Mouse (Mus musculus): ENCODE measurements around the gene Zfp667. TPM values are rescaled to one million over a fixed set of nuclear protein-coding genes. Genes with fewer than 3 reads are reported as not detected.
"Not testable (repeated sequence)": the region's sequence is repeated elsewhere in the genome, so short reads cannot be mapped to it uniquely, and the experiment has no call there.

Gene Zfp667
- total RNA-seq, 2 experiments from 2014 or later = 13.7 to 13.8 TPM

DNA sequence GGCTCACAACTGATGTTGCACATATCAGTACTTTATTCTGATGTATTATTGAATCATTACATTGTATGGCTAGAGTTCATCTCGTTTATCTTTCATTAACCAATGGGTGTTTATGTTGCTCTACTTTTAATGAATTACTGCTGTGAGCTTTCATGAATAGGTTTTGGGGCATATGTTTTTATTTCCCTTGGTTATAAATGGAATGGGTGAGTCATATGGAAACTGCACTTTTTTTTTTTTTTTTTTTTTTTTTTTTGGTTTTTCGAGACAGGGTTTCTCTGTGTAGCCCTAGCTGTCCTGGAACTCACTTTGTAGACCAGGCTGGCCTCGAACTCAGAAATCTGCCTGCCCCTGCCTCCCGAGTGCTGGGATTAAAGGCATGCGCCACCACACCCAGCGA, 4.7 kb downstream of the Zfp667 start:
- DNase-seq (ENCODE audit: low spot score in 2 of 2) = not testable (repeated sequence)

DNA sequence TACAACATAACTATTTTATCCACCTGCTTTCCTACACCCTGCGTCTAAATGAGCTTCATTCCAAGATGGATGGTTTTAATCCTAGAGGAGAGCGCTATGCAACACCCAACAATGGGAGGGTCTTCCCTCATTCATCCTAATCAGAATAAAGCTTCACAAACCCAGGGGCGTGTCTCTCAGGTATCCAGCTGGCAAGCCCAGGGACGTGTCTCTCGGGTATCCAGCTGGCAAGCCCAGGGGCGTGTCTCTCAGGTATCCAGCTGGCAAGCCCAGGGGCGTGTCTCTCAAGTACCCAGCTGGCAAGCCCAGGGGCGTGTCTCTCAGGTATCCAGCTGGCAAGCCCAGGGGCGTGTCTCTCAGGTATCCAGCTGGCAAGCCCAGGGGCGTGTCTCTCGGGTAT, 14.4 kb downstream of the Zfp667 start:
- not testable (repeated sequence) for DNase-seq (ENCODE audit: low spot score in 2 of 2)

DNA sequence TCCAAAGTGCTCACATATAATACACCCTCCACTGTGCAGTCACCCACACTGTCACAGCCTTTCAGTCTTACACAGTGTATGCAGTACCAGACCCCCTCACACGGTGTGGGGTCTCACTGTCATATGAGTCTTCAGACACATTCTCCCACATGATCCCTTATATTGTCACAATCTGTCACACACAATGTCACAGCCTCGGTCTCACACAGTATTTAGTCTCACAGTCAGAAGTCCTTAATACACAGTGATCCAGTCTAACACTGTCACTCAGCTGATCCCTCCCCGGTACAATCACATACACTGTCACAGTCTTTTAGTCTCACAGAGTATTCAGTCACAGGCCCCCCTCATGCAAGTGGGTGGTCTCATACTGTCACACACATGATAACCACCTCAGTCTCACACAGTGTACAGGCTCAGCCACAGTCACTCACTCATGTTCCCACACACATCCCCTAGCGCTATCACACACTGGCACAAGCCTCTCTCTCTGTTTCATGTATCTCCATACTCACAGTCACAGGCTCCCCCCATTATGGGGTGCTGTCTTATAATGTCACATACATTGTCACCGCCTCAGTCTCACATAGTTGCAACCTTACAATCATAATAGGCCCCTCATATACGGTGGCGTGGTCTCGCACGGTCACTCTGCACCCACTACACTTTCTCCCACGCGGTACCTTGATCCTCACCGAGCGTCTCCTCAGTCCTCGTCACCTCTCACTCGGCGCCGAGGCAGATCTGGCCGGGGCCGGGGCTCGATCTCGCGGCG, 44.3 kb downstream of the Zfp667 start:
- peak in 1 of 2 experiments; percentile 45 for DNase-seq (ENCODE audit: low spot score in 2 of 2)

DNA sequence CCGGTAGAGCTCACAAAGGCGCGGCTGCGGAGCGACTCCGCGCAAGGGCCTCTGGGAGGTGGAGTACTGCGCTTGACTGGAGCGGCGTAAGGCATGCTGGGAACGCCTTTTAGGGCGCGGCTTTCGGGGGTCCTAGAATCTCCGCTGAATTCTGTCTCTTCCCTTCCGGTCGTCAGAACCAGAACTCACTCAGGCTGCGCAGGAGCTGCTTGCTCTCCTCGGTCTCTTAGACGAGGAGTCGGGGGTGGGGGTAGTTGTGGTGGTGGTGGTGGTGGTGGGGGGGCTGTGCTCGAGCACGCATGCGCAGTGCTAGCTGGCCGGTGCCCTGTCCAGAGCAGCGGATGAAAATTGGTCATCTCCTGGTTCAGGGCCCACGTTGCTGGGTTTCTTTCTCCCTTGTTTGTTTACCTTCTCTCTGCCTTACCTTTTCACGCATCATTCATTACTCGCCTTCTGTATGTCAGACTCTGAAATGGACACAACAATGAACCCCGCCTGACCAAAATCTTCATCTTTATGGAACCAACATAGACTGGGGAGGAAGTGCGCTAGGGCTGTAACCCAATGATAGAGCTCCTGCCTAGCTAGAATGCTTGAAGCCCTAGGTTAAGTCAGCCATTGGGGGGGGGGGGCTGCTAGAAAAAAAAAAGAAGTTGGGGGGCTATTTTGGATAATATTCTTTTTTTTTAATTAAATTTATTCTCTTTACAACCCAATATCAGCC, 45.0 kb downstream of the Zfp667 start, which contains the start of gene Zfp583:
TSS of gene Zfp583 (minus strand) at position 53 of the 724 bp plus-strand sequence.
- peak; percentile 88 to 91 for DNase-seq (ENCODE audit: low spot score in 2 of 2)

DNA sequence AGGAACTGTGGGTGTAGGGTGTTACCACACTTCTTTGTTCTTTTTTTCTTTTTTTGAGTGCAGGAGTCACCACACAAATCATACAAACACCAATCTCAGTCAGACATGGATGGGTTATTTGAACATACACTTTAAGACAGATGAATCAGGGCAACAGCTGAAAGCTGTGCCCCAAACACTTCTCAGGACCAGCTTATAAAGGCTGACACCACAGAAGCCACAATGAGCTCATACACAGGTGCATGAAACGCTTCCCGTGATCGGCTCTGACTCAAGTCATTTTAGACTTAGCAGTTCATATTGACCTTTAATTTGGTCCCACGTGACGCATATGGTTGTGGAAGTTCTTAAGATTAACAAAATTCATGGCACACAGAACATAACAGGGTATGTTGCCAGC, 53.5 kb downstream of the Zfp667 start:
- DNase-seq (ENCODE audit: low spot score in 2 of 2) = no peak

DNA sequence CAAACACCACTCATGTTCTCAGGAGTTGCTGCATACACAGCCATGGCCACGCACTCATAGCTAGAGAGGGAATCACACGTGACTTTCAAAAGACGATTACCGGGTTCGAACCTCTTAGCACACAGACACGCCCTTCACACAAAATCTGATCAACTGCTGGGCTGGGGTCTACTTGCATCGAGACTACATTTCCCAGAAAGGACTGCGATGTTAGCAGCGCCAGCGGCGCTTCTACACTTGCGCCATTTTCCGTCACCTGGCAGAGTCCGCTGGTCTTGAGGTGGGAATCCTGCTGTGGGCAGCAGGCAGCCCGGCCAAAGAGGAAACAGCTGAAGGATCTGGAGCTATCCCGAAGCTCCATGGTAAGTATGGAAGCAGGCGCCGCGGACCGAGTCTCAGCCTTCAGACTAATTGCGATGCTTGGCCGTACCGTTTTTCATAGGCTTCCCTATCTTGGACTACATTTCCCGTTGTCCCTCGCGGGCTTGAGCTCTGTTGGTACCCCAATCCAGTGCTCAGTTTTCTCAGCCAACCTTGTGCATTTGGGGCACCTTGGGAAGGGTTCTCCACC, 57.2 kb downstream of the Zfp667 start, which contains the start of gene Gm3854:
TSS of gene Gm3854 (plus strand) at position 259 of the 571 bp plus-strand sequence.
- peak; percentile 85 to 86 for DNase-seq (ENCODE audit: low spot score in 2 of 2)

DNA sequence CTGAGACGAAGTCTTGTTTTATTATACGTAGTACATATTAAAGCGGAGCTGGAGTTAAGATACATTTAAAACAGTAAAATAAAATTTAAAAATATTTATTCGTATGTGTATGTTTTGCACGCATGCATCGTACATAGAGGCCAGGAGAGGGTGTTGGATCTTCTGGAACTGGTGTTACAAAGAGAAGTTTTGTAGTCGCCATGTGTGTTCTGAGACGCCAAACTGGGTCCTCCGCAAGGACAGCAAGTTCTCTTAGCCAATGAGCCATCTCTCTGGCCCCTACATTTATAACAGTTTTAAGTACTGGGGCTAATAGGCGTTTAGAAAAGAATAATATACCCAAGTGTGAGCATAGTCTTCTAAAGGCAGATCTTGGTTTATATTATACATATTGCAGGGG, 57.7 kb downstream of the Zfp667 start:
- DNase-seq (ENCODE audit: low spot score in 2 of 2) = no peak

Other genes with a start within 250 kb of the Zfp667 start
- not detected for gene Nlrp4c, start 241.4 kb upstream of the Zfp667 start, total RNA-seq (2021)
- gene Zfp787, start 130.6 kb upstream of the Zfp667 start, total RNA-seq (2021) = 10 to 100 TPM; 25.7 to 26.8 TPM
- 10 to 100 TPM; 51.1 to 54.6 TPM for gene Zfp444, start 114.4 kb upstream of the Zfp667 start, total RNA-seq (2021)
- gene Galp, start 89.5 kb upstream of the Zfp667 start, total RNA-seq (2021) = not detected
- not detected for gene Zscan5b, start 64.3 kb upstream of the Zfp667 start, total RNA-seq (2021)
- gene Epp13, start 33.9 kb upstream of the Zfp667 start, total RNA-seq (2021) = not detected
- gene Zfp583, start 44.7 kb downstream of the Zfp667 start, total RNA-seq (2021) = 10 to 100 TPM in 1 of 2 experiments, 1 to 10 TPM in 1; 9.8 to 10.9 TPM
- 1 to 10 TPM; 5.0 to 6.6 TPM for gene Gm3854, start 57.2 kb downstream of the Zfp667 start, total RNA-seq (2021)
- 1 to 10 TPM; 4.1 to 5.9 TPM for gene Zfp78, start 76.7 kb downstream of the Zfp667 start, total RNA-seq (2021)
- gene Zfp28, start 96.7 kb downstream of the Zfp667 start, total RNA-seq (2021) = 1 to 10 TPM; 5.7 to 5.9 TPM
- 10 to 100 TPM; 21.0 to 21.7 TPM for gene Smim17, start 112.1 kb downstream of the Zfp667 start, total RNA-seq (2021)
- gene Gm20715, start 123.7 kb downstream of the Zfp667 start, total RNA-seq (2021) = under 1 TPM; 0.29 to 0.35 TPM
- 1 to 10 TPM; 1.2 TPM for gene Olfr1344, start 152.1 kb downstream of the Zfp667 start, total RNA-seq (2021)
- under 1 TPM in 1 of 2 experiments, not detected in 1; 0.05 TPM for gene Olfr1336, start 169.6 kb downstream of the Zfp667 start, total RNA-seq (2021)
- not detected for gene Olfr1346, start 180.5 kb downstream of the Zfp667 start, total RNA-seq (2021)
- not detected for gene Olfr5, start 200.4 kb downstream of the Zfp667 start, total RNA-seq (2021)
- not detected for gene Olfr1347, start 213.2 kb downstream of the Zfp667 start, total RNA-seq (2021)
- not detected for gene Olfr1348, start 222.2 kb downstream of the Zfp667 start, total RNA-seq (2021)
- gene Olfr1349, start 236.4 kb downstream of the Zfp667 start, total RNA-seq (2021) = not detected

Measured in layer of hippocampus, postnatal 14 days (tissue).